Mouse (Mus musculus): ENCODE measurements around the gene Taar7a. TPM values are rescaled to one million over a fixed set of nuclear protein-coding genes. Genes with fewer than 3 reads are reported as not detected.

Taar7a gene
- polyA plus RNA-seq, 1 experiment: not detected

DNA sequence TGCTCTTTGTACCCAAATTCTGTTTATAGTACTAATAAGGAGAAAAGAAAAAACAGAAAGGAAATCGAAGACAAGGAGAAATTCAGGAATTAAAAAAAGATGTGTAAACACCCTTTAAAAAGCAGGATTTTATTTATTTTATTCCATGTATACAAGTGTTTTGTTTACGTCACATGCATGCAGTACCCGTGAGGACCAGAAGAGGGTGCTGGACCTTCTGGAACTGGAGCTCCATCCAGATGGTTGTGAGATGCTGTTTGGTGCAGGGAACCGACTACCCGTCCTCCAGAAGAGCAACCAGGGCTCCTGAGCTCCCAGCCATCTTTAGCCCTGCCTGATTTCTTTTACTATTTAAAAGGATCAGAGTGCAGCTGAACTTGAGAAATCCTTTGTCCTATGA is 50.8 kb downstream of the Taar7a start:
- H3K79me3 ChIP-seq (ENCODE audit: low read depth): no peaks in the 10 kb centered on the region
- no peak overlapping the region for H3ac ChIP-seq (ENCODE audit: control insufficient read depth, insufficient read length, low read depth)
- TF ChIP-seq USF1 (IDR thresholded peaks at IDR 0.05; ENCODE audit: low read depth): no peak
- TF ChIP-seq CEBPB (IDR thresholded peaks at IDR 0.05; ENCODE audit: low read depth): no peak
- TF ChIP-seq MYOG (IDR thresholded peaks at IDR 0.05; ENCODE audit: control insufficient read depth, extremely low read depth, insufficient read length): no peak
- TF ChIP-seq MYOD1 (IDR thresholded peaks at IDR 0.05; ENCODE audit: control insufficient read depth, insufficient read length, low read depth): no peak
- no peak for TF ChIP-seq CTCF (IDR thresholded peaks at IDR 0.05; ENCODE audit: control insufficient read depth, insufficient read depth, insufficient read length)
- TF ChIP-seq FOSL1 (IDR thresholded peaks at IDR 0.05; ENCODE audit: insufficient read depth, low read length, poor library complexity, severe bottlenecking): no peak
- no peak for TF ChIP-seq MAX (IDR thresholded peaks at IDR 0.05)
- H3K36me3 ChIP-seq (ENCODE audit: control insufficient read depth, insufficient read depth): no peaks in the 10 kb centered on the region
- H3K79me2 ChIP-seq (ENCODE audit: control insufficient read depth, insufficient read depth): no peaks in the 10 kb centered on the region
- H3K27me3 ChIP-seq (ENCODE audit: control insufficient read depth, insufficient read depth, insufficient read length): peaks cover 10% of the 10 kb centered on the region
- H3K4me3 ChIP-seq (ENCODE audit: insufficient read depth, poor library complexity, severe bottlenecking): no peak overlapping the region

Other genes starting within 250 kb of the Taar7a start
- 6,760 TPM for gene Rps12, start 206.2 kb downstream of the Taar7a start, polyA plus RNA-seq (2012; fragmentation: generic; extraction: Trizol)
- 7.3 TPM for gene Slc18b1, start 196.5 kb downstream of the Taar7a start, polyA plus RNA-seq (2012; fragmentation: generic; extraction: Trizol)
- not detected for gene Vnn3, start 142.0 kb downstream of the Taar7a start, polyA plus RNA-seq (2012; fragmentation: generic; extraction: Trizol)
- gene Vnn1, start 98.8 kb downstream of the Taar7a start, polyA plus RNA-seq (2012; fragmentation: generic; extraction: Trizol): 0.16 TPM
- gene Taar1, start 73.1 kb downstream of the Taar7a start, polyA plus RNA-seq (2012; fragmentation: generic; extraction: Trizol): not detected
- not detected for gene Taar2, start 54.9 kb downstream of the Taar7a start, polyA plus RNA-seq (2012; fragmentation: generic; extraction: Trizol)
- gene Taar3, start 43.9 kb downstream of the Taar7a start, polyA plus RNA-seq (2012; fragmentation: generic; extraction: Trizol): not detected
- not detected for gene Taar4, start 33.0 kb downstream of the Taar7a start, polyA plus RNA-seq (2012; fragmentation: generic; extraction: Trizol)
- gene Taar5, start 22.8 kb downstream of the Taar7a start, polyA plus RNA-seq (2012; fragmentation: generic; extraction: Trizol): not detected
- gene Taar6, start 7.8 kb downstream of the Taar7a start, polyA plus RNA-seq (2012; fragmentation: generic; extraction: Trizol): not detected
- not detected for gene Taar7b, start 6.5 kb upstream of the Taar7a start, polyA plus RNA-seq (2012; fragmentation: generic; extraction: Trizol)
- gene Taar7d, start 33.7 kb upstream of the Taar7a start, polyA plus RNA-seq (2012; fragmentation: generic; extraction: Trizol): not detected
- gene Taar7e, start 44.1 kb upstream of the Taar7a start, polyA plus RNA-seq (2012; fragmentation: generic; extraction: Trizol): not detected
- gene Taar7f, start 56.0 kb upstream of the Taar7a start, polyA plus RNA-seq (2012; fragmentation: generic; extraction: Trizol): not detected
- not detected for gene Taar8a, start 83.0 kb upstream of the Taar7a start, polyA plus RNA-seq (2012; fragmentation: generic; extraction: Trizol)
- not detected for gene Taar8b, start 98.8 kb upstream of the Taar7a start, polyA plus RNA-seq (2012; fragmentation: generic; extraction: Trizol)
- not detected for gene Taar8c, start 108.4 kb upstream of the Taar7a start, polyA plus RNA-seq (2012; fragmentation: generic; extraction: Trizol)
- not detected for gene Taar9, start 116.1 kb upstream of the Taar7a start, polyA plus RNA-seq (2012; fragmentation: generic; extraction: Trizol)
- 29.9 TPM for gene Stx7, start 155.8 kb upstream of the Taar7a start, polyA plus RNA-seq (2012; fragmentation: generic; extraction: Trizol)
- not detected for gene Moxd1, start 230.0 kb upstream of the Taar7a start, polyA plus RNA-seq (2012; fragmentation: generic; extraction: Trizol)